ENCODE assay signal across 25 mouse cellular contexts in genomic region chr17:34613830-34614229, GRCm38 (mm10). TPM values are rescaled to one million over a fixed set of nuclear protein-coding genes. Genes with fewer than 3 reads are reported as not detected.
DNase-seq lines count a peak whose midpoint lies in the region; ATAC-seq and TF ChIP-seq lines count a peak whose summit lies in the region.
"Had no signal": no experiment of that assay in that cellular context is flagged by ENCODE, and none has a peak within 500 bp of the region (broad histone marks: within the 10 kb centered on the region; RNA-seq: fewer than 3 reads in every experiment).

No protein-coding gene starts in this region.

- no peaks in the 10 kb centered on the region for H3K9me3 ChIP-seq in hindbrain, embryonic 12.5 days (replicated peaks)
- H3K9me3 ChIP-seq in hindbrain, embryonic 10.5 days, result no peaks in the 10 kb centered on the region
- H3K9me3 ChIP-seq in midbrain, embryonic 12.5 days, result no peaks in the 10 kb centered on the region
- H3K9me3 ChIP-seq in midbrain, embryonic 11.5 days (ENCODE audit: control insufficient read depth, low read length), result no peaks in the 10 kb centered on the region
- H3K9me3 ChIP-seq in embryonic facial prominence, embryonic 10.5 days, result no peaks in the 10 kb centered on the region
- H3K9me3 ChIP-seq: embryonic facial prominence, embryonic 12.5 days; forebrain, embryonic 12.5 days; intestine, embryonic 15.5 days; limb, embryonic 12.5 days; midbrain, embryonic 13.5 days had no signal

- intact Hi-C loops in heart, adult 2 months (cut with DNase I), result no loop called here

- H3K4me2 ChIP-seq in hindbrain, embryonic 12.5 days (replicated peaks), result no peak overlapping the region
- no peak overlapping the region for H3K4me2 ChIP-seq in midbrain, embryonic 12.5 days (replicated peaks)
- no peak overlapping the region for H3K4me2 ChIP-seq in midbrain, embryonic 11.5 days
- H3K4me2 ChIP-seq: embryonic facial prominence, embryonic 12.5 days; forebrain, embryonic 12.5 days; hindbrain, embryonic 14.5 days; intestine, embryonic 15.5 days; limb, embryonic 12.5 days; midbrain, embryonic 13.5 days had no signal

- no peak for TF ChIP-seq POLR2A in heart, adult 2 months (IDR thresholded peaks at IDR 0.05; ENCODE audit: insufficient read depth, low read depth, low read length)

- no peaks in the 10 kb centered on the region for H3K79me2 ChIP-seq in heart, adult 2 months (replicated peaks; ENCODE audit: control insufficient read depth, insufficient read depth, low read length)

- no peak for DNase-seq in hindbrain, embryonic 10.5 days (ENCODE audit: low spot score)
- DNase-seq in midbrain, embryonic 11.5 days (ENCODE audit: low spot score, missing footprints), result no peak
- DNase-seq in embryonic facial prominence, embryonic 10.5 days (ENCODE audit: low spot score), result no peak
- DNase-seq in adrenal gland, adult 2 months, result no peak
- DNase-seq in heart, adult 2 months, result no peak
- DNase-seq: cerebellum, adult 11-12 months; gastrocnemius, postnatal 14 days; kidney, adult 8-10 months; kidney, postnatal 10 days; lung, adult 18-20 months; lung, postnatal 10 days; retina, postnatal 1 day; right cerebral cortex, postnatal 4 days; thymus, postnatal 4 days had no signal

- H3K36me3 ChIP-seq in hindbrain, embryonic 12.5 days, result peaks cover 61% of the 10 kb centered on the region
- H3K36me3 ChIP-seq in hindbrain, embryonic 10.5 days, result peaks cover 77% of the 10 kb centered on the region
- H3K36me3 ChIP-seq in midbrain, embryonic 12.5 days, result peaks cover 71% of the 10 kb centered on the region
- H3K36me3 ChIP-seq in midbrain, embryonic 11.5 days (ENCODE audit: control insufficient read depth, insufficient read depth, low read length), result peaks cover 19% of the 10 kb centered on the region
- H3K36me3 ChIP-seq in embryonic facial prominence, embryonic 10.5 days (replicated peaks), result peaks cover 80% of the 10 kb centered on the region
- no peaks in the 10 kb centered on the region for H3K36me3 ChIP-seq in heart, adult 2 months (ENCODE audit: control insufficient read depth, insufficient read depth, low read length)

- no peak for ATAC-seq in hindbrain, embryonic 12.5 days (ENCODE audit: low FRiP score)
- no peak for ATAC-seq in midbrain, embryonic 12.5 days (ENCODE audit: low FRiP score, low read depth)
- no peak for ATAC-seq in midbrain, embryonic 11.5 days (ENCODE audit: low FRiP score)
- ATAC-seq: CD4-positive, CD25-positive, alpha-beta regulatory T cell, adult 4 months; intestine, embryonic 15.5 days; Patski had no signal

- no peak overlapping the region for H3K4me3 ChIP-seq in hindbrain, embryonic 12.5 days
- H3K4me3 ChIP-seq in hindbrain, embryonic 10.5 days, result no peak overlapping the region
- H3K4me3 ChIP-seq in midbrain, embryonic 12.5 days, result no peak overlapping the region
- no peak overlapping the region for H3K4me3 ChIP-seq in midbrain, embryonic 11.5 days (ENCODE audit: low read depth, low read length)
- H3K4me3 ChIP-seq in embryonic facial prominence, embryonic 10.5 days, result peak overlapping the region; percentile 6; the same call in 1 of the 2 replicates
- no peak overlapping the region for H3K4me3 ChIP-seq in heart, adult 2 months
- H3K4me3 ChIP-seq: embryonic facial prominence, embryonic 12.5 days; erythroblast, embryonic 14.5 days; forebrain, embryonic 12.5 days; intestine, embryonic 15.5 days; limb, embryonic 12.5 days; midbrain, embryonic 13.5 days had no signal

- H3K27ac ChIP-seq in hindbrain, embryonic 12.5 days, result no peak overlapping the region
- no peak overlapping the region for H3K27ac ChIP-seq in hindbrain, embryonic 10.5 days
- H3K27ac ChIP-seq in midbrain, embryonic 12.5 days (replicated peaks), result 0 out of 2 replicates have a peak overlapping the region, but pooled peaks have one; percentile 25
- no peak overlapping the region for H3K27ac ChIP-seq in midbrain, embryonic 11.5 days (ENCODE audit: low read depth, low read length)
- no peak overlapping the region; the same call in 1 of the 2 replicates for H3K27ac ChIP-seq in embryonic facial prominence, embryonic 10.5 days (replicated peaks)
- no peak overlapping the region for H3K27ac ChIP-seq in heart, adult 2 months
- H3K27ac ChIP-seq: embryonic facial prominence, embryonic 12.5 days; forebrain, embryonic 12.5 days; hindbrain, embryonic 14.5 days; intestine, embryonic 15.5 days; limb, embryonic 12.5 days; midbrain, embryonic 13.5 days had no signal

- 85% methylated on average over 10 of the region's 10 CpGs for WGBS in hindbrain, embryonic 12.5 days
- WGBS in hindbrain, embryonic 10.5 days, result 89% methylated on average over 10 of the region's 10 CpGs
- WGBS in midbrain, embryonic 12.5 days, result 90% methylated on average over 10 of the region's 10 CpGs
- WGBS in midbrain, embryonic 11.5 days, result 92% methylated on average over 10 of the region's 10 CpGs
- 91% methylated on average over 10 of the region's 10 CpGs for WGBS in embryonic facial prominence, embryonic 10.5 days
- WGBS in heart, adult 2 months, result 88% methylated on average over 10 of the region's 10 CpGs

- TF ChIP-seq EP300 in heart, adult 2 months (IDR thresholded peaks at IDR 0.05; ENCODE audit: insufficient read depth, low read depth, low read length), result no peak

- no peaks in the 10 kb centered on the region for H3K27me3 ChIP-seq in hindbrain, embryonic 12.5 days
- H3K27me3 ChIP-seq in hindbrain, embryonic 10.5 days (ENCODE audit: insufficient read depth, poor library complexity, severe bottlenecking), result no peaks in the 10 kb centered on the region
- no peaks in the 10 kb centered on the region for H3K27me3 ChIP-seq in midbrain, embryonic 12.5 days
- no peaks in the 10 kb centered on the region for H3K27me3 ChIP-seq in midbrain, embryonic 11.5 days (ENCODE audit: control insufficient read depth, insufficient read depth, low read length)
- no peaks in the 10 kb centered on the region for H3K27me3 ChIP-seq in embryonic facial prominence, embryonic 10.5 days (replicated peaks; ENCODE audit: low read depth, poor library complexity, severe bottlenecking)
- no peaks in the 10 kb centered on the region for H3K27me3 ChIP-seq in heart, adult 2 months (ENCODE audit: control insufficient read depth, insufficient read depth, low read length)
- H3K27me3 ChIP-seq: embryonic facial prominence, embryonic 12.5 days; forebrain, embryonic 12.5 days; intestine, embryonic 15.5 days; limb, embryonic 12.5 days; midbrain, embryonic 13.5 days; Patski had no signal

- peak overlapping the region; percentile 19; the same call in 1 of the 2 replicates for H3K9ac ChIP-seq in hindbrain, embryonic 12.5 days
- H3K9ac ChIP-seq in midbrain, embryonic 12.5 days (replicated peaks), result no peak overlapping the region
- no peak overlapping the region for H3K9ac ChIP-seq in midbrain, embryonic 11.5 days (ENCODE audit: low read length)
- H3K9ac ChIP-seq in heart, adult 2 months (ENCODE audit: low read depth, low read length), result no peak overlapping the region
- H3K9ac ChIP-seq: embryonic facial prominence, embryonic 12.5 days; forebrain, embryonic 12.5 days; hindbrain, embryonic 14.5 days; intestine, embryonic 15.5 days; limb, embryonic 12.5 days; midbrain, embryonic 13.5 days had no signal

- H3K4me1 ChIP-seq in hindbrain, embryonic 12.5 days, result peaks cover 8% of the 10 kb centered on the region
- peaks cover 28% of the 10 kb centered on the region for H3K4me1 ChIP-seq in hindbrain, embryonic 10.5 days (replicated peaks)
- H3K4me1 ChIP-seq in midbrain, embryonic 12.5 days, result 0 out of 2 replicates have a peak, but pooled peaks cover under 1% of the 10 kb centered on the region
- H3K4me1 ChIP-seq in midbrain, embryonic 11.5 days (ENCODE audit: control insufficient read depth, insufficient read depth, low read length), result no peaks in the 10 kb centered on the region
- peaks cover 14% of the 10 kb centered on the region for H3K4me1 ChIP-seq in embryonic facial prominence, embryonic 10.5 days
- H3K4me1 ChIP-seq in heart, adult 2 months (ENCODE audit: control insufficient read depth, insufficient read depth, low read length), result no peaks in the 10 kb centered on the region
- H3K4me1 ChIP-seq: embryonic facial prominence, embryonic 12.5 days; forebrain, embryonic 12.5 days had no signal

- no peak for TF ChIP-seq CTCF in heart, adult 2 months (IDR thresholded peaks at IDR 0.05)

RNA-seq across cellular contexts. Expression of gene Egfl8, which starts 1.9 kb away (rescaled TPM):
- polyA plus RNA-seq in hindbrain, embryonic 12.5 days (2016; fragmentation: Nextera tagmentation; extraction: Ambion mirVana), result 5.3 and 7.4 TPM in 2 replicates
- 6.0 and 6.1 TPM in 2 replicates for polyA plus RNA-seq in hindbrain, embryonic 10.5 days (2016; fragmentation: Nextera tagmentation; extraction: Ambion mirVana)
- 4.5 and 6.0 TPM in 2 replicates for polyA plus RNA-seq in midbrain, embryonic 12.5 days (2016; fragmentation: Nextera tagmentation; extraction: Ambion mirVana)
- polyA plus RNA-seq in midbrain, embryonic 11.5 days (2014; fragmentation: Nextera tagmentation; extraction: Ambion mirVana), result 3.3 and 3.8 TPM in 2 replicates
- polyA plus RNA-seq in embryonic facial prominence, embryonic 10.5 days (2016; fragmentation: Nextera tagmentation; extraction: Ambion mirVana), result 4.0 and 4.2 TPM in 2 replicates
- 1 to 10 TPM; 2.4 to 3.0 TPM for total RNA-seq in adrenal gland, adult 2 months (2021)
- polyA plus RNA-seq in adrenal gland, adult 2 months (2012; rRNA removed), result 2.4 and 4.2 TPM in 2 replicates
- 1 to 10 TPM; 1.2 to 1.8 TPM for total RNA-seq in heart, adult 2 months (2021)
- polyA plus RNA-seq in heart, adult 2 months (2012; rRNA removed), result 2.4 and 3.4 TPM in 2 replicates

RNA-seq across cellular contexts. Expression of gene Agpat1, which starts 9.8 kb away (rescaled TPM):
- polyA plus RNA-seq in hindbrain, embryonic 12.5 days (2016; fragmentation: Nextera tagmentation; extraction: Ambion mirVana), result 76.9 and 79.0 TPM in 2 replicates
- 68.1 and 104 TPM in 2 replicates for polyA plus RNA-seq in hindbrain, embryonic 10.5 days (2016; fragmentation: Nextera tagmentation; extraction: Ambion mirVana)
- 82.8 and 86.2 TPM in 2 replicates for polyA plus RNA-seq in midbrain, embryonic 12.5 days (2016; fragmentation: Nextera tagmentation; extraction: Ambion mirVana)
- 68.4 and 75.3 TPM in 2 replicates for polyA plus RNA-seq in midbrain, embryonic 11.5 days (2014; fragmentation: Nextera tagmentation; extraction: Ambion mirVana)
- polyA plus RNA-seq in embryonic facial prominence, embryonic 10.5 days (2016; fragmentation: Nextera tagmentation; extraction: Ambion mirVana), result 51.3 and 56.1 TPM in 2 replicates
- 100 to 1,000 TPM; 113 to 118 TPM for total RNA-seq in adrenal gland, adult 2 months (2021)
- 275 and 286 TPM in 2 replicates for polyA plus RNA-seq in adrenal gland, adult 2 months (2012; rRNA removed)
- 10 to 100 TPM; 64.8 to 68.9 TPM for total RNA-seq in heart, adult 2 months (2021)
- 178 and 184 TPM in 2 replicates for polyA plus RNA-seq in heart, adult 2 months (2012; rRNA removed)

RNA-seq across cellular contexts. Expression of gene Rnf5, which starts 10.3 kb away (rescaled TPM):
- polyA plus RNA-seq in hindbrain, embryonic 12.5 days (2016; fragmentation: Nextera tagmentation; extraction: Ambion mirVana), result 214 and 228 TPM in 2 replicates
- polyA plus RNA-seq in hindbrain, embryonic 10.5 days (2016; fragmentation: Nextera tagmentation; extraction: Ambion mirVana), result 202 and 223 TPM in 2 replicates
- 240 and 243 TPM in 2 replicates for polyA plus RNA-seq in midbrain, embryonic 12.5 days (2016; fragmentation: Nextera tagmentation; extraction: Ambion mirVana)
- polyA plus RNA-seq in midbrain, embryonic 11.5 days (2014; fragmentation: Nextera tagmentation; extraction: Ambion mirVana), result 180 and 185 TPM in 2 replicates
- 165 and 172 TPM in 2 replicates for polyA plus RNA-seq in embryonic facial prominence, embryonic 10.5 days (2016; fragmentation: Nextera tagmentation; extraction: Ambion mirVana)
- total RNA-seq in adrenal gland, adult 2 months (2021), result 10 to 100 TPM; 77.8 to 92.0 TPM
- polyA plus RNA-seq in adrenal gland, adult 2 months (2012; rRNA removed), result 90.8 and 115 TPM in 2 replicates
- total RNA-seq in heart, adult 2 months (2021), result 10 to 100 TPM; 37.6 to 40.4 TPM
- polyA plus RNA-seq in heart, adult 2 months (2012; rRNA removed), result 71.7 and 92.2 TPM in 2 replicates

RNA-seq across cellular contexts. Expression of gene Ppt2, which starts 14.5 kb away (rescaled TPM):
- 20.9 and 21.7 TPM in 2 replicates for polyA plus RNA-seq in hindbrain, embryonic 12.5 days (2016; fragmentation: Nextera tagmentation; extraction: Ambion mirVana)
- polyA plus RNA-seq in hindbrain, embryonic 10.5 days (2016; fragmentation: Nextera tagmentation; extraction: Ambion mirVana), result 22.7 and 28.7 TPM in 2 replicates
- polyA plus RNA-seq in midbrain, embryonic 12.5 days (2016; fragmentation: Nextera tagmentation; extraction: Ambion mirVana), result 21.3 and 23.8 TPM in 2 replicates
- polyA plus RNA-seq in midbrain, embryonic 11.5 days (2014; fragmentation: Nextera tagmentation; extraction: Ambion mirVana), result 25.8 and 26.4 TPM in 2 replicates
- polyA plus RNA-seq in embryonic facial prominence, embryonic 10.5 days (2016; fragmentation: Nextera tagmentation; extraction: Ambion mirVana), result 18.6 and 19.5 TPM in 2 replicates
- total RNA-seq in adrenal gland, adult 2 months (2021), result 10 to 100 TPM; 58.3 to 70.7 TPM
- 58.5 and 102 TPM in 2 replicates for polyA plus RNA-seq in adrenal gland, adult 2 months (2012; rRNA removed)
- 10 to 100 TPM; 53.0 to 63.9 TPM for total RNA-seq in heart, adult 2 months (2021)
- 50.5 and 55.7 TPM in 2 replicates for polyA plus RNA-seq in heart, adult 2 months (2012; rRNA removed)

RNA-seq across cellular contexts. Expression of gene Prrt1, which starts 15.5 kb away (rescaled TPM):
- 3.0 and 3.1 TPM in 2 replicates for polyA plus RNA-seq in hindbrain, embryonic 12.5 days (2016; fragmentation: Nextera tagmentation; extraction: Ambion mirVana)
- polyA plus RNA-seq in hindbrain, embryonic 10.5 days (2016; fragmentation: Nextera tagmentation; extraction: Ambion mirVana), result 0.58 and 1.4 TPM in 2 replicates
- polyA plus RNA-seq in midbrain, embryonic 12.5 days (2016; fragmentation: Nextera tagmentation; extraction: Ambion mirVana), result 3.9 and 4.2 TPM in 2 replicates
- polyA plus RNA-seq in midbrain, embryonic 11.5 days (2014; fragmentation: Nextera tagmentation; extraction: Ambion mirVana), result 1.8 and 2.4 TPM in 2 replicates
- polyA plus RNA-seq in embryonic facial prominence, embryonic 10.5 days (2016; fragmentation: Nextera tagmentation; extraction: Ambion mirVana), result 0.12 and 0.18 TPM in 2 replicates
- total RNA-seq in adrenal gland, adult 2 months (2021), result 10 to 100 TPM in 1 of 2 experiments, 1 to 10 TPM in 1; 9.1 to 12.8 TPM
- polyA plus RNA-seq in adrenal gland, adult 2 months (2012; rRNA removed), result 22.1 and 32.8 TPM in 2 replicates
- total RNA-seq in heart, adult 2 months (2021), result 1 to 10 TPM in 1 of 2 experiments, under 1 TPM in 1; 0.86 to 1.4 TPM
- polyA plus RNA-seq in heart, adult 2 months (2012; rRNA removed), result 2.7 and 7.0 TPM in 2 replicates
- polyA plus RNA-seq: erythroblast, embryonic 14.5 days had no signal
